Mouse (Mus musculus) kidney, adult 2 months (tissue): Measurements from ENCODE around the gene Hunk. TPM values are rescaled to one million over a fixed set of nuclear protein-coding genes. Genes with fewer than 3 reads are reported as not detected.

Experiments
- DNase-seq: peaks from one replicate; pipeline ENCODE4 v3.0.0; 2021
- H3K27ac ChIP-seq: fragments of 200-500 bp; 2 replicates; pipeline ENCODE4 v1.5.1; 2012; ENCODE audit warnings: low read depth, low read length, control low read depth, inconsistent platforms; ENCODE audit not compliant: insufficient read depth
- H3K27me3 ChIP-seq: fragments of 200-500 bp; replicated peaks from 2 replicates; pipeline ENCODE4 v1.6.1; 2012; ENCODE audit warnings: mild to moderate bottlenecking, moderate library complexity, low read length, inconsistent platforms; ENCODE audit not compliant: control insufficient read depth, insufficient read depth
- H3K36me3 ChIP-seq: fragments of 200-500 bp; 2 replicates; pipeline ENCODE4 v1.6.1; 2012; ENCODE audit warnings: mild to moderate bottlenecking, moderate library complexity, low read length, inconsistent platforms; ENCODE audit not compliant: control insufficient read depth, insufficient read depth
- H3K4me1 ChIP-seq: fragments of 200-500 bp; 2 replicates; pipeline ENCODE4 v1.6.1; 2011; ENCODE audit warnings: low read length; ENCODE audit not compliant: control insufficient read depth, insufficient read depth
- H3K4me3 ChIP-seq: fragments of 200-500 bp; 2 replicates; pipeline ENCODE4 v1.5.1; 2011; ENCODE audit warnings: mild to moderate bottlenecking, low read depth, low read length, control low read depth; ENCODE audit not compliant: insufficient read depth
- CTCF ChIP-seq: fragments of 200-500 bp; conservative IDR thresholded peaks from 2 replicates; pipeline ENCODE4 v1.5.1; 2011; ENCODE audit warnings: low read depth, mild to moderate bottlenecking, control low read depth, low read length, moderate library complexity, mixed read lengths; ENCODE audit not compliant: insufficient read depth, insufficient read length
- POLR2A ChIP-seq: fragments of 200-500 bp; IDR thresholded peaks from one replicate; pipeline ENCODE4 v1.6.1; 2011; ENCODE audit warnings: low read depth, low read length, control low read depth
- WGBS: fragments of 180-500 bp; shearing (Covaris S2); methylation state at CpG from one replicate; pipeline ENCODE4 v1.1.7; 2018; 5-methylcytosine and 5-hydroxymethylcytosine counted together
- polyA plus RNA-seq: library from polyadenylated mRNA; depleted of rRNA; stranded (reverse); fragments of >200 nt; gene quantifications from 2 replicates; pipeline ENCODE4 v1.2.3, GENCODE M21; 2012

Hunk gene
- polyA plus RNA-seq, 1 experiment = 2.1 TPM

GRCm38 (mm10) chr16:90505680-90506079 is 119.9 kb downstream of the Hunk start:
- no peak for TF ChIP-seq CTCF
- no peak for TF ChIP-seq POLR2A
- WGBS = 84% methylated on average over 2 of the region's 2 CpGs
- Histone ChIP-seq H3K4me3 (no peak overlapping the region), H3K27ac (no peak overlapping the region), H3K27me3 (no peaks in the 10 kb centered on the region), H3K4me1 (no peaks in the 10 kb centered on the region), H3K36me3 (no peaks in the 10 kb centered on the region)
- DNase-seq = no peak

GRCm38 (mm10) chr16:90511551-90512296 is 125.9 kb downstream of the Hunk start:
- no peaks in the 10 kb centered on the region for H3K4me1 ChIP-seq
- H3K27ac ChIP-seq = no peak overlapping the region
- TF ChIP-seq CTCF (no peak), POLR2A (no peak)
- H3K27me3 ChIP-seq = no peaks in the 10 kb centered on the region
- 83% methylated on average over 19 of the region's 19 CpGs for WGBS
- no peaks in the 10 kb centered on the region for H3K36me3 ChIP-seq
- no peak overlapping the region for H3K4me3 ChIP-seq
- peak; percentile 13 for DNase-seq

- no peak for DNase-seq
- no peak for TF ChIP-seq CTCF
- TF ChIP-seq POLR2A = no peak
- no peaks in the 10 kb centered on the region for H3K36me3 ChIP-seq
- H3K4me1 ChIP-seq = no peaks in the 10 kb centered on the region
- H3K4me3 ChIP-seq = no peak overlapping the region
- H3K27ac ChIP-seq = no peak overlapping the region
- H3K27me3 ChIP-seq = no peaks in the 10 kb centered on the region
- 44% methylated on average over 9 of the region's 9 CpGs for WGBS
These were observed 131.2 kb downstream of the Hunk start for GRCm38 (mm10) chr16:90517041-90517440.

GRCm38 (mm10) chr16:90518232-90518631 is 132.4 kb downstream of the Hunk start:
- no peak for TF ChIP-seq POLR2A
- no peak for TF ChIP-seq CTCF
- no peak overlapping the region for H3K4me3 ChIP-seq

GRCm38 (mm10) chr16:90518732-90519295 is 133.0 kb downstream of the Hunk start:
- 63% methylated on average over 13 of the region's 13 CpGs for WGBS
- no peak for DNase-seq
- Histone ChIP-seq H3K4me1 (no peaks in the 10 kb centered on the region), H3K4me3 (no peak overlapping the region), H3K36me3 (no peaks in the 10 kb centered on the region), H3K27me3 (no peaks in the 10 kb centered on the region), H3K27ac (no peak overlapping the region)
- TF ChIP-seq POLR2A (no peak), CTCF (no peak)

More at GRCm38 (mm10) chr16:90518232-90518631, 132.4 kb downstream of the Hunk start:
- no peak for DNase-seq
- no peaks in the 10 kb centered on the region for H3K4me1 ChIP-seq
- H3K27me3 ChIP-seq = no peaks in the 10 kb centered on the region
- no peaks in the 10 kb centered on the region for H3K36me3 ChIP-seq
- 69% methylated on average over 8 of the region's 8 CpGs for WGBS
- H3K27ac ChIP-seq = no peak overlapping the region

- Histone ChIP-seq H3K27me3 (no peaks in the 10 kb centered on the region), H3K27ac (no peak overlapping the region), H3K4me3 (no peak overlapping the region), H3K4me1 (no peaks in the 10 kb centered on the region), H3K36me3 (no peaks in the 10 kb centered on the region)
- no peak for DNase-seq
- TF ChIP-seq POLR2A = no peak
- TF ChIP-seq CTCF = no peak
- 56% methylated on average over 10 of the region's 10 CpGs for WGBS
These were observed 135.6 kb downstream of the Hunk start for GRCm38 (mm10) chr16:90521191-90521950.

GRCm38 (mm10) chr16:90521951-90522255 is 136.1 kb downstream of the Hunk start:
- no peak for TF ChIP-seq POLR2A
- TF ChIP-seq CTCF = no peak
- H3K4me3 ChIP-seq = no peak overlapping the region
- DNase-seq = no peak
- no peak overlapping the region for H3K27ac ChIP-seq
- H3K4me1 ChIP-seq = no peaks in the 10 kb centered on the region
- 68% methylated on average over 3 of the region's 3 CpGs for WGBS
- H3K36me3 ChIP-seq = no peaks in the 10 kb centered on the region
- no peaks in the 10 kb centered on the region for H3K27me3 ChIP-seq
